In genomic region chr2:94316526-94316925, GRCm38 (mm10) we compare ENCODE assay signal across 12 mouse cellular contexts.
DNase-seq lines count a peak whose midpoint lies in the region.
"Had no signal": no experiment of that assay in that cellular context is flagged by ENCODE, and none has a peak within 500 bp of the region (broad histone marks: within the 10 kb centered on the region; RNA-seq: fewer than 3 reads in every experiment).

No protein-coding gene starts in this region.

- peak; percentile 30 for DNase-seq in embryo, embryonic 10.5 days (ENCODE audit: low spot score)
- no peak for DNase-seq in embryo, embryonic 10 days (ENCODE audit: low spot score)
- DNase-seq in kidney, postnatal 4 days, result peak; percentile 21
- DNase-seq in kidney, postnatal 14 days, result no peak
- DNase-seq in 3T3-L1 (ENCODE audit: low read depth, low spot score) (peak; percentile 19), ZHBTc4 (ENCODE audit: low read depth, low spot score) (peak; percentile 30)
- DNase-seq in c-Kit-positive CD71-positive TER-119-positive erythroid progenitor cells, embryonic 14.5 days (ENCODE audit: low spot score), result no peak
- DNase-seq in spleen, postnatal 4 days (ENCODE audit: low spot score in 2 of 2), result no peak
- DNase-seq: gastrocnemius, postnatal 14 days; heart, postnatal 10 days; lung, postnatal 36 days; right cerebral cortex, adult 18-20 months had no signal

Comparison
In these comparisons a context has a peak if more than half of its experiments do, and no peak if none do; other contexts are left out.
1. DNase-seq: peak in embryo, embryonic 10.5 days (single experiment), kidney, postnatal 4 days (2 of 2), 3T3-L1 (single experiment) and ZHBTc4 (single experiment); none in embryo, embryonic 10 days (single experiment), kidney, postnatal 14 days (single experiment), c-Kit-positive CD71-positive TER-119-positive erythroid progenitor cells, embryonic 14.5 days (single experiment) and spleen, postnatal 4 days (0 of 2).